Mouse (Mus musculus): ENCODE data around the gene Gm10401.
"Not testable (repeated sequence)": the region's sequence is repeated elsewhere in the genome, so short reads cannot be mapped to it uniquely, and the experiment has no call there.

Gene Gm10401

DNA sequence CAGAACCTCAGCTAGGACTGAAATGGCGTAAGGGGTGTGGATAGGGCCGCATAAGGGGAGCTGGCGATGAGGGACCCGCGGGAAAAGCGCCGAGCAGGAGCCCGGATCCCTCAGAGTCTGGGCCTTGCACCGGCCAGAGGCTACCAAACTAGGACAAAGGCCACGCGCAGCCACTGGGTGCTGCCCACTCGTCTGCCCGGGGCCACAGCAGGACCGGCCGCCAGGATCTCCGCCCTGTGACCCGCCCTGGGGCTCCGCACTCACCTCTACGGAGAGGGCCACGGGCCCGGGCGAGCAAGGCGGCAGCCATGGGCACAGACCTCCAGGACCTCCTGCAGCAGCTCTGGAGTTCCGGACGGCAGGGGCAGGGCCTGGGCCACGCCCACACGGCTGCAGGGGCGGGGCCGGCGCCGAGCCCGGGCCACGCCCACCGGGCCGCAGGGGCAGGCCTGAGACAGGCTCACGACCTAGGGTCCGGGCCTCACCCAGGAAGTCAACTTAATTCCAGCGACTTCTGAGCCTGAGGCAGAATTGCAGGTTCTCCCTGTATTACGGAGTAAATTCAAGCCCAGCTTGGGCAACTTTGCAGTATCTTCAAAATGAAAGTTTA lies 21.0 kb upstream of the Gm10401 start, which contains the start of gene Acads:
Gene Acads, minus strand, starts transcription at position 386 of the 610 bp plus-strand sequence.
- peak; percentile 90 to 92 for DNase-seq

DNA sequence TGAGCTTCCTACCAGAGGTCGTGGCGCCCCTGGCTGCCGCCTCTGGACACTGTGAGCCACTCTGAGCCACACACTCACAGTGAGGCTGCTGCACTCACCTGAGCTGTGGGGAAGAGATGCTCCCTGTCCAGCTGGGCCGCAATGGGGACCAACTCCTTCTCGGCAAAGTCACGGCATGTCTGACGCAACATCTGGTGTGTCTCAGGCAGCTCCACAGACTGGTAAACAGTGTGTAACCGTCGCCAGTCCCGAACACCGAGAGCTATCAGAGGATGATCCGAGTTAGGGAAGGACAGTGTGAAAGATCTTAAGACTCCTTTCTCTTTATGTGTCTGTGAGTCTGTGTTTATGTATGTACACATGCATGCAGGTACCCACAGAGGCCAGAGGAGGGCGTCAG lies 19.4 kb upstream of the Gm10401 start:
- DNase-seq: no peak

DNA sequence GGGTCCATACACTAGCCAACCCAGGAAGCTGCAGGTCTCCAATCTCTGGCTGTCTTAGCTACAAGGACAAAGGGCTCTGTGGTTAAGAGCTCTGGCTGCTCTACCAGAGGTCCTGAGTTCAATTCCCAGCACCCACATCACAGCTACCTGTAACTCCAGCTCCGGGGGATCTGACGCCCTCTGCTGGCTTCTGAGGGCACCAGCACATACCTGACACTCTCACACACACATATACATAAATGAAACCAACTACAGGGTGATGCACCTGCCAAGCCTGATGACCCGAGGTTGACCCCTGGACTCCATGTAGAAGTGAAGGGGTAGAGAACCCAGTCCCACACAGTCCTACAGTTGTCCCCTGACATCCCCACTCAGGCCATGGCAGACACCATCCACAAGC lies 18.3 kb upstream of the Gm10401 start:
- DNase-seq: no peak

DNA sequence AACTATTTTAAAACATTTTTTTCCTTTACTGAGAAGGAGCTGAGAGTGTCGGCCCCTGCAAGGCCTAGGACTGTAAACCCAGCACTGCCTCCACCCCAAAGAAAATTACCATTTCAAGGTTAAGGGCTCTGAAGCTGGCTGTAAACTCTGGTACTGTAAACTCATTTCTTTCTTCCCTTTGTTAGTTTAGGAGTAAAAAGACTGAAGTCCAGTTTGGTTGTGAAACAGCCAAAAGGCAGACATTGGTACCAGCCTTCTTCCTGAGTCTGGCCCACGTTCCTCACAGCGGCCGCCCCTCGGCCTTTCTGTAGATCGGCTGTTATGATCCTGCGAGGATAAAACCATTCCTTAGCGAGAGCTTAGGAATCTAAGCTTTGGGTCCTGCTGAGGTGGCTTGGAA lies 16.4 kb upstream of the Gm10401 start:
- no peak for DNase-seq

DNA sequence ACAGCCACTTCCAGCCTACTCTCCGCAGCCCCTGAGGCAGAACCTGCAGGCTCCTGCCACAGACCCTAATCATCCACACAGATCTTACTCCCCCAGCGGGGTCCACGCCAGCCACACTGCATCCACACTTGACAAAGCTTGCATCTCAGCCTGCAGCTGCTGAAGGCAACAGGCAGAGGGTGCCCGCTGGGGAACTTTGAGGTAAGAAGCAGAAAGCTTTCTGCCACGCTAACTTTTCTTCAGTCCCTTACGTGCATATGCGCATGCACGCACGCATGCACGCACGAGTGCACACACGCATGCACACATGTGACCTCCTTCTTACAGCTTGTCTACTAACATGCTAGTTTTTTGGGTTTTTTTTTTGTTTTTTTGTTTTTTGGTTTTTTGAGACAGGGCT lies 15.1 kb upstream of the Gm10401 start:
- no peak for DNase-seq

DNA sequence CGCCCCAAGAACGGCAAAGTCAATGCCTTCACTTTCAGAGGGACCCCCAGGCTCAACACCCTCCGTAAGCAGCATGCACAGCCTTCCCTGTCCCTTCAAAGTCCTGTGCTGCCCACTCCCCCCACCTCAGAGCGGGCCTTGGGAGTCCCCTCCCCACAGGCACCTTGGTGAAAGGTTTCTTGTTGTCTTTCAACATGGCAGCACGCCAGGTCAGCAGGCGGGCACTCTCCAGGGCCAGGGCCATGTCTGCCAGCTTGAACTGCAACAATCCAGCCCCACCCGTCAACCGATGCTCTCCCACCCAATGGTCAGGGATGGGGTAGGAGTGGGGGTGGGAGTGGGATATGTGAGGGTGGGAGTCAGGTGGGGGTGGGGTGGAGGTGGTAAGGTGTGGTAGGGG lies 13.1 kb upstream of the Gm10401 start:
- peak in 1 of 2 experiments; percentile 43 for DNase-seq

DNA sequence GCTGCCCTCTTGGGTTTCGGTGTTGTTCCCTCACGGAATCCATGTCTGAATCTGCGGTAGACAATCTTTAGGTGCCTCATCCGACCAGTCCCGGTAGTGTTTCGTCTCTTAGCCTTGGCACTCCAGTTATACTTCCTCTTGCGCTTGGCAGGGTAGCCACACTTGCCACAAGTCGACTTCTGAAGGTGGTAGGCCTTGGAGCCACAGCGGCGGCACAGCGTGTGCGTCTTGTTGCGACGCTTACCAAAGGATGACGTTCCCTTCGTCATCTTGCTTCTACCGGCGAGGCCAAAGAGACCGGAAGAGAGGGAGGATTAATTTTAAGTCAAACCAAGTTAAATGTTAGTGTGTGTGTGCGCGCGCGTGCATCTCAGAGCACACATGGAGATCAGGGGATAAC lies 5.2 kb upstream of the Gm10401 start:
- DNase-seq: not testable (repeated sequence)

DNA sequence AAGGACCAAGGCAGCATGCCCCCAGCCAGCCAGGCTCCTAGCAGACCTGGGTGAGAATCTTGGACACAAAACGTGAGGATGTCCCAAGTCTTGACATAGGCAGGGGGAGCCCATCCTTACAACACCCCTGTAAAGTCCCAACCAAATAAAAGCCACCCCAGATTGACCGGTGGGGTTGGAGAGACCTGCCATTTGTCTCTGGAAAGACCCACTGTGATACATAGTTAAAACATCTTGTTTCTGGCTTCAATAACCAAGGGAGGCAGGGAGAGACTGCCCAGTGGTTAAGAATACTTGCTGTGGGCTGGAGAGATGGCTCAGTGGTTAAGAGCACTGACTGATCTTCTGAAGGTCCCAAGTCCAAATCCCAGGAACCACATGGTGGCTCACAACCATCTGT lies 4.1 kb upstream of the Gm10401 start:
- no peak for DNase-seq

DNA sequence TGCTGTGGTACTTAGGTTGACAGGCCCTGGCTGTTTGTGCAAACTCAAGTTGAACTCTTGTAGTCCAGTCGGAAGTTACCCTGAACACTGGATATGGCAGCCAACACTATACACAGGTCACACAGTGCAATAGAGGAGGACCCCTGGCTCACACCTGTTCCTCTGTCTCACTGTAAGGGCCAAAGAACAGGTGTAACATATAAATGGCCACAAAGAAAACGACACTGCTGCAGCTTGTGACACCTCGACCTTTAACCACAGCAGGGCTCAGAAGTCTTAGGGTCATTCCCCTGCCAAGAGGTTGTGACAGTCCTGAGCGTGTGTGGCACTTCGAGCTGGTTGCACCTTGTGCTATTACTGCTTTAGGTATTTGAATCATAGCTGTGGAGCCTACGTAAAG lies 2.4 kb upstream of the Gm10401 start:
- DNase-seq: no peak

DNA sequence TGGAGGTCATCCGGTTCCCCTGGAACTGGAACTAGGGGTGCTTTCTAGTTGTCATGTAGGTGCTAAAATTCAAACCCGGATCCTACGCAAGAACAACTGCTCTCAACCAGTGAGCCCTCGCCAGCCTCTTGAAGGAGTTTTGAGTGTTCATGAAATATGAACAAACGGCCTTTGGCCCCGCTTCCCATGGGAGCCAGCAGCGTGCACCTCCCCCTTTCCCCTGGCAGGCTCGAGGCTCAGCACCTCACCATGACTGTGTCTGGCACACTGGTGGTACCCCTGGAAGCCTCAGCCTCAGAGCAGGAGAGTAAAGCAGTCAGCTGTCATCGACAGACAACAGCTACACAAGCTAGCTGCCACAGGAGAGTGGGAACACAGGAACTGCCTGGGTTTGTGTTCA lies 1.9 kb upstream of the Gm10401 start:
- peak in 1 of 2 experiments; percentile 38 for DNase-seq

DNA sequence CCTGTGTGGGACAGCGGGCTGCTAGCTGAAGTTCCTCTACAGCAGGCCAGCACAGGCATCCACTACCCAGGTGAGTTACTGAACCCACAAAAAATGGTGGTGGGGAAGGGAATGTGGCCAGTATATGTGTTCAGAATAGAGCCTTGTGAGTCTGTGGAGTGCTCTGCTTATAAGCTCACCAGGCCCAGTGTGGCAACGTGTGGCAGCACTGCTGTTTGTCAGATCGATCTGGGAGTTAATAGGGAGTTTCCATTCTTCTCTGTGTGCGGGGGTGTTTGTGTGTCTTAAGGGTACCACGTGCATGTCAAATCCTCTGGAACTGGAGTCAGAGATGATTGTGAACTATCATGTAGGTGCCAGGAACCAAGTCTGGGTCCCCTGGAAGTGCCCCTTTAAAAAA lies 1.4 kb upstream of the Gm10401 start:
- DNase-seq: no peak

DNA sequence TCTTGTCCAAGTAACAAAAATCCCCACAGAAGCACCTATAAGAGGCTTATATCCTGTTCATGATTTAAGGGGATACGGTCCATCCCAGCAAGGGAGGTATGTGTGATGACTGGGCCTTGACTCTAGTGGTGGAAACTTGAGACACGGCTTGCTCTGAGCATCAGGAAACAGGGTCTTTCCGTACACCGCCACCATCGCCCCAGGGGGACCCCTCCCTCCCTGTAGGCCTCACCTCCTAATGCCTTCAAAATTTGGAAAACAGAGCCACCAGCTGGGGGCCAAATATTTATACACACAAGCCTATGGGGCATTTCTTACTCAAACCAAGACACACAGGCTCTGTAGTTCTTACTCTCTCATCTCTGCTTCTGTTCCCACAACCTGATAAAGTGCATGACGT lies 6.3 kb downstream of the Gm10401 start:
- DNase-seq: no peak

DNA sequence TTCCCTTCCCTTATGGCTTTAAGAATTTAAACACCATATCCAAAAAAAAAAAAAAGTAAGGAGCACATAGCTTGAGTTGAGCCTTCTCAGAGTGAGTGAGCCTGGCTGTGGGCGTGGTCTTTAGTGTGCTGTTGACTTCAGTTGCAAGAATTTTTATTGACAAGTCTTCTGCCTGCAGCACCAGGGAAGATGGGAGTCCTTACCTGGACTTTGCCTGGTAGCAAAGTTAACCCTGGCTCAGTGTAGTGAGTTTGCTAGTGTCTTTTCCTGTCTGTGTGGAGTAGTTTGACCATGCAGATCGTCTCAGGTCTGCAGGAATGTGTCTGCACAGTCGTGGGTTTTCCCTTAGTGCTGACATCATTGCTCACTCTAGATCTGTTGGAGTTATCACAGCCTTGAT lies 7.1 kb downstream of the Gm10401 start:
- DNase-seq: no peak

DNA sequence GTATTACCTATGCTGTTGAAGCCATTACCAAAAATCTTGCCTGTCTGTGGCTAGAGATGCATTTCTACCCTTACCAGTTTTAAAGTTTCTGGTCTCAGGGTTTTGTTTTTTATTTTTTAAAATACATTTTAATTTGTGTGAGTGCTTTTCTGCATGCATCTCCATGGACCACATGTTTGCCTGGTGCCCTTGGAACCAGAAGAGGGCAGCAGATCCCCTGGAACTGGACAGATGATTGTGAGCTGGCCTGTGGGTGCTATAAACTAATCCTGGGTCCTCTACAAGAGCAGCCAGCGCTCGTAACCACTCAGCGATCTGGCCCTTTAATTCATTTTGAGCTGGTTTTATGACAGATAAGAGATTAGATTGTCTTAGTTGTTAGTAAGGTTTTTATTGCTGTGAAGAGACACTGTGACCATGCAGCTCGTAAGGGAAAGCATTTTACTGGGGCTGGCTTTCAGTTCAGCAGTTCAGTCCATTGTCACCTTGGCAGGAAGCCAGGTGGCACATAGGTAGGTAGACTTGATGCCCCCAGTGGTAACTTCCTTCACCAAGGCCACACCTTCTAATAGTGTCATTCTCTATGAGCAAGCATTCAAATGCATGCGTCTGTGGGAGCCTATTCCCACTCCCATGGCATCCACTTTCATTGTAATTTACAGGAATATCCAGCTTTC lies 8.4 kb downstream of the Gm10401 start:
- no peak for DNase-seq

DNA sequence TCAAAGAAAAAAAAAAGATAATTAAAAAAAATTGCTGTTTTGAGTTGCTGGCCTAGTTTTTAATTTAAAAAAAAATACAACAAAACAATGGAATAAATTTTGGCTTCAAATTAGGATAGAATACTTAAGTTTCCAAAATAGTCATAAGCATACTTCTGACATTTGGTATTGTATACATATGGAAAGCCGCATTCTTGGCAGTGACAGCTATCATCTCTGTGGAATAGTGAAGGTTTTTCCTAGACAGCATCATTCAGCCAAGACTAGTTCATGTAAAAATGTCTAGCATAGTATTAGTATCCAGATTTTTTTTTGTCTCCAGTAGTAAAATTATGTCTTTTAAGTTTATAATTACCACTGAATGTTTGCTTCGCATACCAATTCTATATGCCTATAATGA lies 12.4 kb downstream of the Gm10401 start:
- no peak for DNase-seq

DNA sequence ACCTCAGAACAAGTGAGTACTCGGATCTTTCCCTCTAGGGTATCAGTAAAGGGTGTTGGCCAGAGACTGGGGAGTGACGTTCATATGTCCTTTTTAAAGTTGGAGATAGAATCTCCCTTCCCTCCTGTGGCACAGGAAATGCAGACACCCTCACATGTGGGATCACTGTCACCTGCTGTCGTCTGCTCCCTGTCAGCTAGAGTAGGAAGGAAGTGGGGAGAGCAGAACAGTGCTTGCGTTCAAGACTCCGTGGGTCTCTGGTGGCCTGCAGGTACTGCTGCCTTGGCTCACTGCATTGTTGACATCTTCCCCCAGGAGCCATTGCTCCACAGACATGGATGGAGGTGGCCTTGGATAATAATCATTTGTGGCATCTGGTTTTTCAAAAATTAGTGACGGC lies 14.6 kb downstream of the Gm10401 start:
- DNase-seq: no peak

DNA sequence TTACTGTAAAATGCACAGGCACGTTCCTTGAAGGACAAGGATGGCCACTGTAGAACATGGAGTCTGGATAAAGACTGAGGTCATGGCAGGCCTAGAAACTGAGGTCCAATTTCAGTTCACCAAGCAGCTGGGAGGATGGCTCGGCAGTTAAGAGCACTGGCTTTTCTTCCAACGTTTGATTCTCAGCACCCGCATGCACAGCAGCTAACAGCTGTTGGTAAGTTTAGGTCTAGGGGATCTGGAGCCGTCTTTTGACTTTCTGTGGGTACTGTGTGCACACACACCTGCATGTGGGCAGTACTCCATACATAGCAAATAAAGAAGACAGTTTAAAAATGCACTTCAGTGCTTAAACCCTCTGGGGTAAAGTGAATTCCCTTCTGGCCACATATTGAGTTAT lies 16.5 kb downstream of the Gm10401 start:
- DNase-seq: no peak

DNA sequence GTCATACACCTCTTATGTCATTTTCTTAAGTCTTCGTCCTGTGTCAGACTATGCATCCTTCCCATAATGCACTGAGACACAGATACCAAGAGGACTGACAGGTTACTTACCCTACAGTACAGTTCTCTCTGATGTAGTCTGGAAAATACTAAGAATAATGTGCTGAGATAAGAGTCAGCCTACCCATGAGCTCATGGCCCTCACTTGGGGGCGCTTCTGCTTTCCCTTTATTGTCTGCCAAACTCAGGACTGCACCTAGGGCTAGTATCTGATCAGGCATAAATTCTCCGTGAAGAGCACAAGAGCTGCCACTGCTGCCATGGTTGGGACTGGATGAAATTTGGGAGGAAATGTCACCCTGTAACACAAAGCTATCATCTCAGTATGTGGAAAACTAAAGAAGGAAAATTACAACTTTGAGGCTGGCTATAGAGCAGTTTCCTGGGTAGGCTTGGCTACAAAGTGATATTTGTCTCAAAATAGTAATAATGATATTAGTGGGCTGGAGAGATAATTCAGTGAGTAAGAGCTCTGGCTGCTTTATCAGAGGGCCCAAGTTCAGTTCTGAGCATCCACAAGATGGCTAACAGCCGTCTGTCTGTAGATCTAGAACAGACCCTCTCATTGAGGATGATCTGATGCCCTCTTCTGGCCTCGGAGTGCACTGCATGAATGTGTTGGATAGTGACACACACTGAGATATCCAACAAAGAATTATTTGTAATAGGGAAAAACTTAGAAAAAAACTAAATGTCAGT lies 21.8 kb downstream of the Gm10401 start:
- DNase-seq: peak; percentile 67 to 87

DNA sequence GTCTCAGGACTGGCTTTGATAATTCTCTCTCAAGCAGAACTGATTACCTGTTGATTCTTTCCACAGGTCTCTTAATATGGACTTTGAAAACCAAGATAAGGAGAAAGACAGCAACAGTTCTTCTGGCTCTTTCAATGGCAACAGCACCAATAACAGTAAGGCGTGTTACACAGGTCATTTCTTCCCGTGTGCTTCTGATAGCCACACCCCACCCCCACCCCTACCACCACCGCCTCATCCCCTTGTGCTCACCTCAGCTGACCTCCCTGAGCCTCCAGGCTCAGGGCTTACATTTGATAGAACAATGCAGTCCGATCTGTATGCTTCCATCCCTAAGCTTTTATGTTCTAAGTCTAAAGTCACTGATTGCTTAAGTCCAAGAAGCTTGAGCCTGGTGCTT lies 23.3 kb downstream of the Gm10401 start:
- no peak for DNase-seq

DNA sequence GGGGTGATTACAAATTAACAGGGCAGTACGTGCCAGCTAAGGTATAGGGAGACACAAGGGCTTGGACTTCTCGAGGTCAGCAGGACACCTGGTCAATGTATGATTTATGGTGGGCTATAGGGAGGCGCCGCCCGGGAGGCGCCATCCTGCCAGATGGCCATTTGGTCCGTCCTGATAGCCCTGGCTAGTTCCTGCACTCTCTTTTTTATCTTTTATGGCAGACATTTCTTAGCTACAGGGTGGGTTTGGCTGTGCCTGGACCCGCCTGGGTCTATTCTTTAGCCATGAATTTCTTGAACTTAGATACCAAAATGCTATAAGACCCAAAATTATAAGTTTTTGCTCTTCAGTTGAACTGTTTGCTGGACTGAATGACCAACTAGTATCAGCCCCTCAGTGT lies 24.8 kb downstream of the Gm10401 start:
- DNase-seq: not testable (repeated sequence)

DNA sequence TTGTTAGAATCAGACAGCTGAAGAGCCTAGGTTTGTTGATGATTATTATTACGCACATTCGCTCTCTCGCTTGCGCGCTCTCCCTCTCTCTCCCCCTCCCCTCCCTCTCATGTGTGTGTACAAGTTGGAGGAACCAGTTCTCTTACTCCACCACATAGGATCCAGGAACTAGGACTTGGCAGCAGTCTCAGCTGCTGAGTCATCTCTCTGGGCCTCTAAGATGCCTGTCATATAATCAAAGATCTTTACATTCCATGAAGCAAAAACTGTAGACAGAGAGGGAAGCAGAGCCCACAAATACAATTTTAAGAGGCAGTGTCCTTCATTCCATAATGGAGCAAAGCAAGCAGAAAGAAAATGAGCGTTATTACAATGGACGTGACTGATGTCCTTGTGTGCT lies 26.0 kb downstream of the Gm10401 start:
- peak in 1 of 2 experiments; percentile 17 for DNase-seq

DNA sequence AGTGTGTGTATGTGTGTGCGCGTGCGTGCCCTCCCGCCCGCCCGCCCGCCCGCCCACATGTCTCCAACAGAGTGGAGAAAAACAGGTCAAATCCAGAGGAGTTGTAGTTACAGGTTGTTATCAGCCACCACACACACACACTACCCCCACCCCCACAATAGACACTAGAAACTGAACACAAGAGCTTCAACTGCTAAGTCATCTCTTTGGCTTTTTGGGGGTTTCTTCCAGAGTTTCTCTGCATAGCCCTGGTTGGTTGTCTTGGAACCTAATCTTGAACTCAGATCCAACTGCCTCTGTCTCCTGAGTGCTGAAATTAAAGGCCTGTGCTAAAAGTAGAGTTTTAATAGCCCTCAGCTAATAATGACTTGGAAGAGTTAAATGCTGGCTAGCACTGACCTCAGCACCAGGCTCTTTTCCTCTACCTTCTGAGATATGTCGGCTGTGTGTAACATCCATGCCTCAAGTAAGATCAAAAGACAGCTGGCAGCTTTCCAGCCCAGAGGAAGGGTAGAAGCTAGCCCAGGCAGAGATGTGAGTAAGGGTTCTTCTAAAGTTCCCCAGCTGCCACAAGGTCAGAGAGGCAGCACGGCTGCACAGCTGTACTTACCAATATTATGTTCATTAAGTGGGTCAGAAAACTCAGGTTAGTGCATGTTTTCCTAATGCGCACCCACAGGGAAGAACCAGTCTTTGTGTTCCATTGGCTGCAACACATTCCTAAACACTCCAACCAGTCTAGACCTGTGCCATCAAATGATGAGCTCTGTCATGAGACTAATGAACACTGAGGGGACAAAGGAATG lies 26.8 kb downstream of the Gm10401 start:
- DNase-seq: peak; percentile 14 to 55

DNA sequence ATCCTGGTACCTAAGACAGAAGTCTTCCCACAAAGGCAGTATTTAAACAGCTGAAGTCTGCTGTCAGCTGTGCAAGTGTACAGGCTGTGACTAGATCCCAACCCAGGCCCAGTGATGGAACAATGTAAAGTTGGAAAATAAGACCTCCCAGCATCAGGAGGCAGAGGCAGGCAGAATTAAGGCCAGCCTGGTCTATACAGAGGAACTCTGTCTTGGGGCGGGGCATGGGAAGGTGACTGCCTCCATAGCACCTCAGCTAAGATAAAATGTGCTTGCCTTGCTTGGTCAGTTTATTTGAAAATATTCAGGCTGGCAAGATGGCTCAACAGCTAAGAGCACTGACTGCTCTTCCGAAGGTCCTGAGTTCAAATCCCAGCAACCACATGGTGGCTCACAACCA lies 27.6 kb downstream of the Gm10401 start:
- no peak for DNase-seq
